Mouse (Mus musculus) myocyte (in vitro differentiated cells): ENCODE data around the gene Iscu.

Experiments
- CEBPB ChIP-seq: IDR thresholded peaks from 2 replicates; pipeline ENCODE4 v1.6.1; 2011; ENCODE audit warnings: mild to moderate bottlenecking, moderate library complexity; ENCODE audit not compliant: poor library complexity, insufficient read depth, severe bottlenecking
- MAX ChIP-seq: IDR thresholded peaks from one replicate; pipeline ENCODE4 v1.6.1; 2011; ENCODE audit warnings: low read depth, mild to moderate bottlenecking, control low read depth
- POLR2A ChIP-seq: IDR thresholded peaks from one replicate; pipeline ENCODE4 v1.6.1; 2011; ENCODE audit warnings: low read depth, mild to moderate bottlenecking, control low read depth, moderate library complexity; ENCODE audit not compliant: insufficient read length

GRCm38 (mm10) chr5:113781875-113782274, 9.3 kb downstream of the Iscu start:
- TF ChIP-seq CEBPB (no peak), POLR2A (no peak), MAX (no peak)
